Mouse (Mus musculus): ENCODE results near the gene Svbp. TPM values are rescaled to one million over a fixed set of nuclear protein-coding genes. Genes with fewer than 3 reads are reported as not detected.
A peak's percentile ranks its signal among the peaks of the same experiment; 100 is the strongest.

Gene Svbp
- 23.6 and 35.1 TPM in 2 replicates for polyA plus RNA-seq (2012; rRNA removed)

- peak; percentile 57 for DNase-seq (ENCODE audit: low read depth, low spot score)
- WGBS = 2% methylated on average over 42 of the region's 47 CpGs
Observed at GRCm38 (mm10) chr4:119194909-119195581, at the start of gene Svbp. TSS of gene Svbp (plus strand) at chr4:119195306.

- WGBS = 79% methylated on average over 7 of the region's 7 CpGs
Observed at GRCm38 (mm10) chr4:119146816-119147215, 48.3 kb upstream of the Svbp start.

GRCm38 (mm10) chr4:119147347-119147746 is 47.8 kb upstream of the Svbp start:
- WGBS = 27% methylated on average over 5 of the region's 5 CpGs
- DNase-seq (ENCODE audit: low read depth, low spot score) = no peak

More at GRCm38 (mm10) chr4:119146816-119147215, 48.3 kb upstream of the Svbp start:
- no peak for DNase-seq (ENCODE audit: low read depth, low spot score)

- WGBS = 88% methylated on average over 11 of the region's 11 CpGs
- no peak for DNase-seq (ENCODE audit: low read depth, low spot score)
Observed at GRCm38 (mm10) chr4:119148741-119149140, 46.4 kb upstream of the Svbp start.

- WGBS = 31% methylated on average over 2 of the region's 2 CpGs
- DNase-seq (ENCODE audit: low read depth, low spot score) = no peak
Observed at GRCm38 (mm10) chr4:119157186-119157585, 37.9 kb upstream of the Svbp start.

- 21% methylated on average over 5 of the region's 5 CpGs for WGBS
Observed at GRCm38 (mm10) chr4:119157891-119158290, 37.2 kb upstream of the Svbp start.

GRCm38 (mm10) chr4:119161358-119161757 is 33.7 kb upstream of the Svbp start:
- 61% methylated on average over 3 of the region's 3 CpGs for WGBS
- DNase-seq (ENCODE audit: low read depth, low spot score) = no peak

More at GRCm38 (mm10) chr4:119157891-119158290, 37.2 kb upstream of the Svbp start:
- DNase-seq (ENCODE audit: low read depth, low spot score) = no peak

GRCm38 (mm10) chr4:119162990-119163389 is 32.1 kb upstream of the Svbp start:
- DNase-seq (ENCODE audit: low read depth, low spot score) = no peak
- WGBS = 71% methylated on average over 4 of the region's 4 CpGs

GRCm38 (mm10) chr4:119165916-119166315 is 29.2 kb upstream of the Svbp start:
- no peak for DNase-seq (ENCODE audit: low read depth, low spot score)
- 86% methylated on average over 7 of the region's 7 CpGs for WGBS

- 53% methylated on average over 4 of the region's 4 CpGs for WGBS
Observed at GRCm38 (mm10) chr4:119167068-119167467, 28.0 kb upstream of the Svbp start.

GRCm38 (mm10) chr4:119167663-119168062 is 27.4 kb upstream of the Svbp start:
- 2% methylated on average over 4 of the region's 4 CpGs for whole genome bisulfite sequencing

More at GRCm38 (mm10) chr4:119167068-119167467, 28.0 kb upstream of the Svbp start:
- DNase-seq (ENCODE audit: low read depth, low spot score) = no peak

GRCm38 (mm10) chr4:119172919-119173650 is 22.0 kb upstream of the Svbp start:
- no peak for DNase-seq (ENCODE audit: low read depth, low spot score)
- 24% methylated on average over 18 of the region's 18 CpGs for WGBS

More at GRCm38 (mm10) chr4:119167663-119168062, 27.4 kb upstream of the Svbp start:
- peak; percentile 81 for DNase-seq (ENCODE audit: low read depth, low spot score)

GRCm38 (mm10) chr4:119173851-119174453 is 21.2 kb upstream of the Svbp start, which contains the start of gene Zfp691:
TSS of gene Zfp691 (minus strand) at chr4:119174195.
- peak; percentile 96 for DNase-seq (ENCODE audit: low read depth, low spot score)
- under 1% methylated on average over 40 of the region's 40 CpGs for WGBS

GRCm38 (mm10) chr4:119177702-119178101 is 17.4 kb upstream of the Svbp start:
- no peak for DNase-seq (ENCODE audit: low read depth, low spot score)
- 65% methylated on average over 5 of the region's 5 CpGs for WGBS

GRCm38 (mm10) chr4:119178331-119178730 is 16.8 kb upstream of the Svbp start:
- no peak for DNase-seq (ENCODE audit: low read depth, low spot score)
- WGBS = 76% methylated on average over 18 of the region's 18 CpGs

- no peak for DNase-seq (ENCODE audit: low read depth, low spot score)
- WGBS = 34% methylated on average over 4 of the region's 4 CpGs
Observed at GRCm38 (mm10) chr4:119180133-119180707, 14.9 kb upstream of the Svbp start.

- WGBS = 63% methylated on average over 9 of the region's 9 CpGs
- DNase-seq (ENCODE audit: low read depth, low spot score) = no peak
Observed at GRCm38 (mm10) chr4:119181456-119181855, 13.7 kb upstream of the Svbp start.

GRCm38 (mm10) chr4:119183525-119183924 is 11.6 kb upstream of the Svbp start:
- DNase-seq (ENCODE audit: low read depth, low spot score) = no peak
- WGBS = 46% methylated on average over 1 of the region's 1 CpGs

- 79% methylated on average over 4 of the region's 4 CpGs for WGBS
- DNase-seq (ENCODE audit: low read depth, low spot score) = no peak
Observed at GRCm38 (mm10) chr4:119185771-119186170, 9.3 kb upstream of the Svbp start.
